Mouse (Mus musculus): ENCODE measurements around the gene Gnat1.

DNA sequence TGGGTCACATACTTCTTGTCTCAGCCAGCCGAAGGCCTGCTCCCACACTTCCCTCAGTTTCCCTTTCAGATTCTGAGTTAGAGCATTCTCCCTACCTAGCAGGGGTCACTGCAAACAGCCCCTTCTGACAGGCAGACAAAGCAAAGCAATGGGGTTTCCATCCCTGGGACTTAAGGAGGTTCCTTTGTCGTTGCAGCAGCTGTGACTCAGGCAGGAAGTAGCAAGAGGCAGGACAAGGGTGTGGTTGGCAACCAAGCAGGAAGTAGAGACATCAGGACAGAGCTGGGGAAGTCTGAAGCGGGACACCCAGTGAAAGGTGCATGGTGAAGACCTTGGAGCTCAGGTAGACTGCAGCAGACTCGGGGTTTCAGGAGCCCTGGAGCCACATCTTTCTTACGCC lies 55.0 kb downstream of the Gnat1 start:
- no peak for TF ChIP-seq POLR2A (IDR thresholded peaks at IDR 0.05; ENCODE audit: borderline replicate concordance, insufficient read depth, low read length)
- TF ChIP-seq CTCF (IDR thresholded peaks at IDR 0.05; ENCODE audit: borderline replicate concordance, insufficient read depth, low read depth, low read length): no peak

Data from cerebellum, adult 2 months (tissue).